Mouse (Mus musculus): ENCODE results near the gene Thnsl2.
A peak's percentile ranks its signal among the peaks of the same experiment; 100 is the strongest.

The Thnsl2 gene

DNA sequence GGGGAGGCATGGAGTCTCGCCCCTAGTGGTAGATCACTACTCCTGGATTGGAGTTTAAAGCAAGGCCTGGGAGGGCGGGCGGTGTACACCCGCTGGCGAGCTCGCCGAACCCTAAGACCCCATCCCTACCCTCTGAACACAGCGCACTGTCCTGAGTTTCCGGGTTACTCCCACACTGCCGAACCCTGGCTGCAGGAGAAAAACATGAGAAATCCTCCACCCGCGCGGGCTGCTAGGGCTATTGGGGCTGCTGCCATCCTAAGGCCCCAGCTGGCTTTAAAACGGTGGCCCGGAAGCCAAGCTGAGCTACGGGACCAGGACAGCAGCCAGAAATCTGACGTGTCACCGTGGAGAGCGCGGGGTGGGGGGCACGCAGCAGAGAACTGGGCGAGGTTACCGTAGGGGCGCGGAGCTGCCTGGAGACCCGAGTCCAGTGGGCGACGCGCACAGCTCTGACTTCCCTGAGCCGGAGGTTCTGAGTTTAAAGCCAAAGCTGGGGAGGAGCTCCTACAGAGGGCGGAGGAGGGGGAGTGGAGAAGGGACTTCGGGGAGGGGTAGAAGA is at the start of gene Thnsl2:
Gene Thnsl2 (minus strand): TSS at position 546 of the 562 bp plus-strand sequence.
- peak; percentile 79 for DNase-seq

DNA sequence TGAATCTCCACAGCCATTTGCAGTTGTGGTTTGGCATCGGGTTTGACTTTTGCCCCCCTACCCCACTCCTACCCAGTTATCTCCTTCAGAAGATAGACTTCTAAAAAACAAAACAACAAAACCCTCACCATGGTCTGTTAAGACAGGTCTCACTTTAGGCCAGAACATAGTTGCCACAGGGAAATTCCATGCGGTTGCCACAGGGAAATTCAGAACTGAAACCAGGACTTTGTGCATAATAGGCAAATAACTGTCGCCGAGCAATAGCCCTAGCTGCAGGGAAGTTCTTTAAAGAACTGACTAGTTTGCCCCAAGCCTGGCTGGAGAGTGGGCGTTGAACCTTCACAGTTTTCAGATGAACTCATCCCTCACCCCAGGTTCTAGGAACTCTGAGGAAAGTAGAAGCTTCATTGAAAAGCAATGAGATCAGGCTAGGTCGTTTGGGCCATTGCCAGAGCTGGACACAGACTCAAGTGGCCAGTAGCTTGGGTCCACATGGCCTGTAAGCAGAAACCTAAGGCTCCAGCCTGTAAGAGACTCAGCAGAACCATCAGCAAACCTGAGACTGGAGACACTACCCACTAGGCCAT is 49.0 kb upstream of the Thnsl2 start:
- DNase-seq: peak; percentile 6

DNA sequence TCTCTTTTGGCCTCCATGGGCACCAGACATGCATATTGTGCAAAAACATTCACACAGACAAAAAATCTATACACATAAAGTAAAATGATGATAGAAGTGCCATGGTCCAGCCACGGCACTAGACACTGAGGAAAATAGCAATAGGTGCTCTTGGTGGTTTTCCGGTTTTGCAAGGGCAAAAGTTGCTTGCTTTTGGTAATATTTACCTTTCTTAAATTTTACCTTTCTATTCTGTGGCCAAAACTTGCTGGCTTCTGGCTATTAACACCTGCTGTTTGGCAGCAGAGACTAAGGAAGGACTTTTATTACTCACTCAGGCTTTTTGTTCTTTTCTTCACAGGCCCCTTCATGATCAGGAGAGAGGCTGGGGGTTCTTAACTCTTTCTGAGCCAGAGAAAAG is 46.3 kb upstream of the Thnsl2 start:
- no peak for DNase-seq

DNA sequence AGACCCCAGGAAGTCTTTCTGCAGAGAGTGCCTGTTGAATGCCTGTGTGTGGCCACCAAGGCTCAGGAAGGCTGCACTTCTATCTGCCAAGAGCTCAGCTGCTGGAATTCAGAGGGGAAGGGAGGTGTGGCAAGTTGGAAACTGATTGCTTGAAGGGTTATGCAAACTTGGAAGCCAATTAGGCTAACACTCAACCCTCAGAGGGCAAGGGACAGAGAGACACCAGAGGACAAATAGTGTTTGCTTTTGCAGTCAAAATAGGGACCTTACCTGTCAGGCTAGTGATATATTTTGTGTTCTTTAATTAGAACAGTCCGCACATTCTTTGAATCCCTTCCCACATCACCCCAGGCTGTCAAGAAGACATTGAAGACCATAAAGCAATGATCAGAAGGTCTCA is 45.3 kb upstream of the Thnsl2 start:
- peak; percentile 26 for DNase-seq

DNA sequence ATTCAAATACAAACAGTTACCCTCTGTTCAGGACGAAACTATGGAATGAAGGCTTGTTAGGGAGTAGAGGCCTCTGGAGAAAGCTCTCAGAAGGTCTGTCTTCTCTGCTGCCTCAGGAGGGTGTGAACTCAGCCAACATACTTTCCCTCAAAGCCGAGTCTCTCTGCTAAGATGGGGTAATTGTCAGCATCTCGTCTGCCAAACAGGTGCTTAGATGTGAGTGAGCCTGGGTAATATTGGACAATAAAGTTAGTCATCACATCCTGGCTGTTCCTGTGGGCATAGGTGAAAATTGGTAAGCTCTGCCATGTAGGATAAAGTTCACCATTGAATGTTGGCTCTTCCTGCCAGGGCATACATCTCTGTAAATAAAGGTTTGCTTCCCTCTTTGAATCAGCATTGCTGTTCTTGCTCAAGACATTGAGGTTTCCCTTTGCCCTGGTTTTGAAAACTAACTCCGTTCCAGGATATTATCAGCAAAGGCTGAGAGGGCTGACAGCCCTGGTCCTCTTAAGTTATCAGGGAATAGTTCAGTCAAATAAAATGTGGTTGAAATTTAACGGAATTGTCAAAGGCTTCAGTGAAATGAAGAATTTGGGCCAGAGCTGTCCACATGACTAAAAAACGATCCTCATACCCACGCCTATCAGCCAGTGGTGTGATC is 40.8 kb upstream of the Thnsl2 start:
- no peak for DNase-seq

DNA sequence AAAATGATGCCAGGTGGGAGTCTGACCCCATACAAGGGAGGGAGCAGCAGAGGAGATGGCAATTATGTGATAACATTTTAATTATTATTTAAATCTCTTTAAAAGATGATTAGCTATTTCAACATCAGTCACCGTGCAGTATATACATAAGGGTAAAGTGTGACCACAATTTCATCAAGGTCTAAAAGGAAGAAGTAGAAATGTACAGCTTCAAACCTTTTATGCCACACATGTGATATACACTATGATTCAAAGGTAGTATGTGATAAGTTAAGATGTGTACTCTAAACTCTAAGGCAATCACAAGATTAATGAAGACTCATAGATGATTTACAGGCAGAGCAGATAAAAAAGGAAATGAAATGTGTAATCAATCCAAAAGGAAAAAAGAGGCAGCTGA is 36.4 kb upstream of the Thnsl2 start:
- DNase-seq: no peak

DNA sequence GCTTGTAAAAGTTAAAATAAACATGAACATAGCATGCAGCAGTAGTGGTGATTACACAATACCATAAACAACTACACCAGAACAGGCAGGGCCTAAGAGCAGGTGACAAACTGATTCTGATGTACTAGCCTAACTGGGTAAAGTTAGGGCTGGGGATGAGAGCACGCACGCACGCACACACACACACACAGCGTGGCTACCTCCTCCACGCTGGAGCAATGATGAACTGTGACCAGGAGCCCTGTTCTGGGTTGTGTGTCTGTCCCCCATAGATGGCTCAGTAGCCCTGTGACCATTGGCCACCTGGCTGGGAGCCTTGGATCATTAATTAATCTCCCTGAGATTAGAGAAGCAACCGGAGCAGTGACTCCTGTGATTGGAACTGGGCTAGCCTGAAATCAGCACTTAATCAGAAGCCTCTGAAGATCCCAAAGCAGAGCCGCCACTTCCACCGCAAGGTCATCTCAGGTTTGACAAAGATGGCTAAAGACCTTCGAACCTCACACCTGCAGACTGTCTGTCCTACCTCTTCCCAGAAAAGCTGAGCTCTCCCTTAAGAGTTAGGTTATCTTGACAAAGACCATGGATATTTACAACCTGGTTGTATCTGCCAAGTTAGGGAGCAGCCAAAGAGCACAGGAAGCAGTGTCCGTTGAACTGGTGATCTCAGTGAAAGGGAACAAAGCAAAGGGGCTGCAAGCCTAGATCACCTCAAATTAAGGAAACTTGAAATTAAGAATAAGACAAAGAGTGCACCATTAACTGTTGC is 28.8 kb upstream of the Thnsl2 start:
- DNase-seq: peak; percentile 57

DNA sequence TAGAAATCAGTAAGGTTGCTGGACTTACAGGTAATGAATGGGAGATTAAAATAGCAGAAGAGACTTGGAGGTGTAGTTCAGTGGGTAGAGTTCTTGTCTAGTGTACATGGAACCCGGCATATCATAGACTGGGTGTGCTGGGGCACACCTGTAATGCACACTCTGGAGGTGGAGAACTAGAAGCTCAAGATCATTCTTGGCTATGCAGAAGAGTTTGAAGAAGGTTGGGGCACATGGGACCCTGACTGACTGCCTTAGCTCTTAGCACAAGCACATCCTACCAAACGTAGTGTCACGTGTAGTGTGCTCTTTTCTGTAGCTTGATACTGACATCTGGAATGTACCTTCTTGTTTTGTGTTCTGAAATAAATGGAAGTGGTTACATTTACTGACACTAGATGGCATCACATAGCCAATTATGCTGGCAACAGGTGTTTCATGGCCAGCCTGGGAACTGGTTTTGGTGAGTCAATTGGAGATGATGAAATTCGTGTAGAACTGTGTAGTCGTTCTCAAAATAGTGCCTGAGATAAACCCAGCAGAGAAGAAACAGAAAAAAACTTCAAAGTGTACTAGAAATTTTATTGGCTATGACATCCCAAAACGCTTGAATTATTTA is 22.4 kb upstream of the Thnsl2 start:
- DNase-seq: peak; percentile 65

DNA sequence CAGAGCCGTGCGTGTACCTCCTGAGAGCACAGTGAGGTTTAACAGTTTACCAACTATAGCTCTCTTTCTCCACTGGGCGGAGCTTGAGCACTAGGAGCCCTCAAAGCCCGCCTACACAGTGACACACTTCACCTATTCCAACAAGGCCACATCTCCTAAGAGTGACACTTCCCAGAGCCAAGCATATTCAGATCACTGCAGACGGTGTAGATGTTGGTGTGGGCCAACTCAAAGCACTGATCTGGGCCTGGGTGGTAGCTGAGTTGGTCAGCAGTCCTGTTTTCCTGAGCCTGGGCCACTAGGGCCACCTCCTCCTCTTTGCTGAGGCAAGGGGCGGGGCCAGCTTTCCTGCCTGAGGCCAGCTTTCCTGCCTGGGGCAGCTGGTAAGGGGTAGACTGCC is 20.2 kb upstream of the Thnsl2 start:
- DNase-seq: no peak

DNA sequence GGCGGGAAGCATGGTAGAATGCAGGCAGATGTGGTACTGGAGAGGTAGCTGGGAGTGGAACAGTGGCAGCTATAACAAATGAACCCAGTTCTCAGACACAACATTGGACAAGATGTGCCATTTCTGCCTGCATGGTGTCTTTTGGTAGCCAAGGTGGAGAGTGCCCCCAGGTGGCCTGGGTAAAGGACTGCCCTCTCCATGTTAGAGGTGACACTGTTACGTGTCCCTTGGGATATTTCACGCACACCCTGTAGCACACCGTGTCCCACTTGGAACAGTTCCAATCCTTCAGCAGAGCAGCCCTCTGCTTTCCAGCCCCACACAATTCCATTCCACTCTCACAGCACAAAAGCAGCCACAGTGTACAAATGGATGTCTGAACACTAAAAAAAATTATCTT is 18.0 kb upstream of the Thnsl2 start:
- DNase-seq: peak; percentile 52

DNA sequence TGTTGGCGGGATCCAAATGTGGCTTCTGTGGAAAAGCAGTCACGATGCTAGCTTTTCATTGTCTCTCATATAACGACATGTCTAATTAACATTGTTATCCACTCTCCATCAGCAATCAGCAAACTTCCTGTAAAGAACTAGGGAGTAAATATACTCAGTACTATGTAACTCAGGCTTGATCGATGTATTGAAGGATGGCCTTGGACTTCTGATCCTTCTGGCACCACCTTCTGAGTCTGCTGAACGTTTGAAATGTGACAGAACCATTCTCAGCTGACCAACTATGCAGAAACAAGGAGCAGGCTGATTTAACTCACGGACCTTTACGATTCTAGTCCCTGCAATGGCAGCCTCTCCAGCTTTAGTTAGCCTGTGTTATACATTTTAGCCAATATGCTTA is 17.1 kb upstream of the Thnsl2 start:
- DNase-seq: no peak

DNA sequence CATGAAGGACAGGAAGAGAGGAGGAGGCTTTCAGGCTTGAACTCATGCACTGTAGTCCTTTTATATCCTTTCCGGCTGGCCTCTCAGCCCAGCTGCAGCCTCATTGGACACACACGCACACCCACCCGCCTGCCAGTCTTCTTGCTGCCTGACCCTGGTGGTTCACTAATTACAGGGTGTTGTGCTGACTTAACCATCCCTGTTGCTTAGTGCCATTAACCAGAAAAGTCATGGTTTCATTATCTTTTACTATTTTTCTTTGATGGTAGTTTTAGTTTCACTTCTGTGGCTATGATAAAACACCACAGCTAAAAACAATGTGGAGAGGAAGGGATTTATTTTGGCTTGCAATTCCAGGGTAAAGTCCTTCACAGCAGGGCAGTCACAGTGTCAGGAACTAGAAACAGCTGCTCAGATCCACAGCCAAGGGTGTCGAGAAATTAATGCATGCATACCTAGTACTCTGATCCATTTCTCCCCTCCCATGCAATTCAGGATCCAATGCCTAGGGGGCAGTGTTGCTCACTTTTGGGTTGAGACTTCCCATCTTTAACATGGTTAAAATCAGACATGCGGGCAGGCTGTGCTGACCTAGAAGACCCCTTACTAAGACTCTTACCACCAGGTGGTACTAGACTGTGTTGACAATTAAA is 12.6 kb upstream of the Thnsl2 start:
- DNase-seq: peak; percentile 41

DNA sequence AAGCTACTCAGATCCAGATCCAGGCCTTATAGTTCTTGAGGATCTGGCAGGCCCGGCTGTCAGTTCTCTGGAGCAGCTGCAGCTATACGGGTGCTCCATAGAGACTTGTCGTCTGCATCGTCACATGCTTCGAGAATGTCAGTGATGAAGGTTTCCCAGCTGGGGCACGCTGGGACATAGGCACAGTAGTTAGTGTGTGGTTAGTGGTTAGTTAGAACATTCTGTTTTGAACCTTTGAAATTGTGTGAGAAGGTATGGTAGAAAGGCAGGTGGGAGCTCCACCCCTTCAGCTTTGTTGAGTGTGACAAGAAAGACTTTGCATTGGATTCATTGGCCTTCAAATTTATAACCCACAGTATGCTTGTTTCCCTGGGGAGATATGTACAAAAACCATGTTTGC is 10.6 kb upstream of the Thnsl2 start:
- DNase-seq: no peak

DNA sequence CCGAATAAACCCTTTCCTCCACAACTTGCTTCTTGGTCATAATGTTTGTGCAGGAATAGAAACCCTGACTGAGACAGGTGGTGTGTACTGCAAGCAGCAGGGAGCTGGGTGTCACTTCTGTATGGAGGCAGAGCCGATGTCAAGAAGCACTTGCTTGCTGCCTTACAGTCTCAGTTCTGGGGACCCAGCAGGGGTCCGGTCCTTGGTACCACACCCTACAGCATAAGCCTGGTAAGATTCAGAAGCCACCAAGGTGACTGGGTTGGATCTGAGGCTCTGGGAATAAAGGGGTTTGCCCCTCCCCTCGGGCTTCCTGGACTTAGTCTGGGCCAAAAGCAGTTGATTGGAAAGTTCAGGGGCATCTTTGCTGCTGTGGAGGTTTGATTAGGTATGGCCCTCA is 9.2 kb upstream of the Thnsl2 start:
- DNase-seq: no peak

DNA sequence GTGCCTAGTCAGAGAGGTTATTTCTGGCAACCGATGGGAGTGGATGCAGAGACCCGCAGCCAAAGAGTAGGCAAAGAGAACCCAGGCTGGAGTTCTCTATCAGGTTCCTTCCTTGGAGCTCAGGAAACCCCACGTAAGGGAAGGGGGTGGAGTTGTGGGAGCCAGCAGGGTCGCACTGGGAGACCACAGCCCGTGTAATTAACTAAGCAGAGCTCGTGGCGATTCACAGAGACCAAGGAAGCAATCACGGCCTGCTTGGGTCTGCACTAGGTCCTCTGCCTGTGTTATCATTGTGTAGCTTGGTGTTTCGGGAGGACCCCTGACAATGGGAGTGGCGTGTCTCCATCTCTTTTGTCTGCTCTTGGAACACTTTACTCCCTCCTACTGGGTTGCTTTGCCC is 6.9 kb upstream of the Thnsl2 start:
- DNase-seq: no peak

DNA sequence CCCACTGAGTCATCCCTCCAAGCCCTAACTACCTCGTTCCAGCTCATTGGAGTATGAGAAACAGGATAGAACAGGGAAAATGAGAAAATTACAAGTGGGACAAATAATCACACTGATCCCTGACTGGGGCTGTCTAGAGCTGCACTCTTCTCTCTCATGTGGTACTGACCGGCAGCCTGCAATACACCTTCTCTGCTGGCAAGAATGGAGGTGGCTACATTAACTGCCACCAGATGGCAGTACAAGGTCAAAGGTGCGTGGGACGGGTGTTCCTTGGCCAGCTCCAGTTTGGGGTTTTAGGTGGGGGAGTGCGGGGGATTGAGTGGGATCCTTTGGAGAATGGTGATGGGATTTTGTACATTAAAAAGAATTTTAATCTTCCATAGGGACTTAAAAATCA is 5.3 kb upstream of the Thnsl2 start:
- peak; percentile 78 for DNase-seq

DNA sequence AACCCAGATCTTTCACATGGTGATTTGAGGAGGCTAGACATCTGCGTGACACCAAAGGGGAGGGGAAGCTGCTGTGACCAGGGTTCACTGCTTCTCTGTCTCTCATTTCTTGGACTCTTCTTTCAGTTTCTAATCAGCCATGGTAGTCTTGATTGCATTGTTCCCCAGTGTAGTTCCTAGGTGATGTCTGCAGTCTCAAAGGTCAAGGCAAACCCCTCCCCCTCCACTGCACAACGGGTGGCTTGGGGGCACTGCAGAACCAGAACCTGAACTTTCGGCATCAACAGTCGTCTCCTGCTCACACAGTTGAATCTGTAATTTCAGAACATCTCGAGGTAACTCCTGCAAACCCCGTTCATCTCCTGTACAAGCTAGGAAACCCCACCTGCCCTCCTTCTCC is 4.1 kb upstream of the Thnsl2 start:
- peak; percentile 71 for DNase-seq

DNA sequence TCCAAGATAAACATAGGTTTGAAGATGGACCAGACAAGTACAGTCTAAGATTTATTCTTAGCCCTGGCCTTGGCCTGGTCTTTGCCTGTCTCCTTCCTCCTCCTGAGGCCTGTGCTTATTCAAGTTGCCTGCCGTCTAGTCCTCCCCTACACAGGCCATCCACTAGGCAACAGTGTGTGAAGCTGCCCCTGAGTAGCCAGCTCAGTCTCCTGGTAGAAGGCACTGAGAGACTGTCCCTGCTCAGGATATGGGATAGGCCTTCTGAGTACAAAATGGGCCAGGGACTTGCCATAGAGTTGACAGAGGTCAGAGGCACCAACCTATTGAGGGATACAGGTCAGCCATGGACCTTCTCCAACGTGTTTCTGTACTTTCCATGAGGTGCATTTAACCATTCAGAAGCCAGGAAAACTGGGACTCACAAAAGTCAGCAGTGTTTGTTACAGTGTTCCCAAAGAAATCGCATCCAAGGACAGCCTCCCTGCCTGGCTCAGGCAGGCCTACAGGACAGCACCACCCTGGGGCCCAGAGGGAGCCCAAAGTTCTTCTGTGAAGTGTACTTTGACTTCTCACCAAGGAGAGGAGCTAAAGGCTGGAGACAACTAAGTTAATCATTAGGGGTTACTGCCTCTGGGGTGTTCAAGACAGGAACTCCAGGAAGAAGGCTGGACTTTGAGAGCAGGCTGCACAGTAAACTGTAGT is 1.2 kb upstream of the Thnsl2 start:
- DNase-seq: peak; percentile 86

DNA sequence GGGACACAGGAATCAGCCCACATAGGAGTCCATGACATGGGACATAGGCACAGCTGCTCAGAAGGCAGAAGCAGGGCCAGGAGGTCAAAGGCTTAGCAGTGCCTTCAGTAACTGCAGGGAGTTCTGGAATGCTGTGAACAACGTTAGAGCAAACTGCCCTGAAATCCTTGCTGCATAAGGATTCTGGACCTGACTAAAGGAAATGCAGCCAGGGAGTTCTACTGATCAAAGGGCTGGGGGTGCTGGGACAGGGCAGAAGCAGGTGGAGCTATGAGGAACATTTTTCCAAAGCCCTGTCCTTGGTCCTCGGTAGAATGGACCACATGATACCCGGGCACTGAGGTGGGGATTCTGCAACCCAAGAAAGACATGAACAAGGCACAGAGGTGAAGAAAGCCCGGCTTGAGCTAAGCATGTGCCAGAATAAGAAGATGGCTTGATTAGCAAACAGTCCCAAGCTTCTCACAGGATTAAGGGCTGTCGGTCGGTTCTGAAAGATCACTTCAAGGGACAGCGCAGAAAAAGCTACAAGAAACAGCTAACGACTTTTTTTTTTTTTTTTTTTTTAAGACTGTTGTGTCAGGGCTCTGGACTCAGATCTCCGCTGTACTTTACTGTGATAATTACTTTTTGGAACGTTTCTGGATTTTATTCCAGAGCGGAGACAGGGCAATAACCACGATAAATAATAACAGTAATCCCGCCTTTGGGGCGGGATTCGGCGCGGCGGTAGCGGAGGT is 915 bp downstream of the Thnsl2 start:
- peak; percentile 55 for DNase-seq

DNA sequence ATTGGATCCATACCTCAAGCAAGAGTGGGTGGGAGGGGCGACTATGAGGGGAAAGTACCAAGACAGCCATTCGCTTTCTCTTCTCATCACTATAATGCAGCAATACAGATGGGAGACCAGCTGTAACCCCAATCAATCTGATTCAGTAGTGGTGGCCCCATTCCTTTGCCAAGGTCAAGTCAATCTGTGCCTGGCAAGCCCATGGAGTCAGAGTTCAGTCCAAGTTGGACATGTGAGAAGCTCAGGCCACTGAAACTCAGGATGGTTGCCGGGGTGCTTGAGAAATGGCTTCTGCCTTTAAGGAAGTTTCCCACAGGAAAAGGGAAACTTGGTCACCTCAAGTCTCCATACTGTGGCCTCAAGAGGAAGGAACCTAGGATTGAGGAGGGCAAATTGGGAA is 9.2 kb downstream of the Thnsl2 start:
- peak; percentile 26 for DNase-seq

DNA sequence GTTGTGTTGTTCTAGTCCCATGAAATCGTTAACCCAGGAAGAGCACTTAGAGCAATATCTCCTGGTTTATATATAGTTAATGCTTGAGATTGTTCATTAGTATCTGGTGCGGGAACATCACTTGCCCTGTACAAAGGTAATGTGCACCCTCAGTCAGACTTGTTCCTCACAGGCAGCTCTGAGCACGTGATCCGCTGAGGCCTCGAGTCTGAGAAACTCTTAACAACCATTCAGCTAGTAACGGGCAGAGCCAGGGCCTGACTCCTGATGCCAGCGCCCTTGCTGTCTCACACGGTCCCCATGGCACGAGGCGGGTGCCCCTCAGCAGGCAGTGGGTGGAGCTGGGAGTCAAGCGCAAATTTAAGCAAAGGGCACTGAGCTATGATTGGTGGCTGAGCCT is 10.7 kb downstream of the Thnsl2 start:
- DNase-seq: peak; percentile 44

DNA sequence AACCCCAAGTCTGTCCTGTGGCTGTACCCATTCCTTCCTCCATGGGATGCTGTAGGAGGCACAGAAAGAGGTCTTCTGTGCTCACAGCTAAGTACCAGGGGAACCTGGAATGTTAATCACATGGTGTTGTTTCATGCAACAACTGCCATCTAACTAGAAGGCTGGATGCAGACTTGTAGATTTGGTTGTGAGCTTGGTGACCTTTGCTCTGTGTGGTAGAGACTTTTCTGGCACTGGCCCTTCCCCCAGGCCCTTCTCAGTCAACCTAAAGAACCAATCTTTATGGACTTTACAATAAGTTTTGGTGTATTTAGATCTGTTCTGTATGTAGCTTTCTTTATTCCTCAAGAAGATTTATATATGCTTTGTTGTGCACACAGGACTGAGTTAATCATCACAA is 13.2 kb downstream of the Thnsl2 start:
- peak; percentile 54 for DNase-seq

Data from kidney, adult 9 months (tissue).